Mouse (Mus musculus) kidney, adult 18-20 months (tissue): ENCODE measurements at regions not wholly inside any gene's neighbourhood (a gene's known extent, or its start where the extent isn't known, plus 50 kb on each side); places are given as distances from the start of the nearest gene placed in this dataset.

ENCODE experiments used
- DNase-seq: peaks from one replicate; pipeline ENCODE4 v3.0.0; 2021

- DNase-seq: peak; percentile 21
These were observed 55.6 kb upstream of the Ubl3 start for GRCm38 (mm10) chr5:148608178-148608577.

- no peak for DNase-seq
These were observed 53.1 kb upstream of the Ubl3 start for GRCm38 (mm10) chr5:148605730-148606129.
